ENCODE assay signal across 18 mouse cellular contexts in the genomic region with DNA sequence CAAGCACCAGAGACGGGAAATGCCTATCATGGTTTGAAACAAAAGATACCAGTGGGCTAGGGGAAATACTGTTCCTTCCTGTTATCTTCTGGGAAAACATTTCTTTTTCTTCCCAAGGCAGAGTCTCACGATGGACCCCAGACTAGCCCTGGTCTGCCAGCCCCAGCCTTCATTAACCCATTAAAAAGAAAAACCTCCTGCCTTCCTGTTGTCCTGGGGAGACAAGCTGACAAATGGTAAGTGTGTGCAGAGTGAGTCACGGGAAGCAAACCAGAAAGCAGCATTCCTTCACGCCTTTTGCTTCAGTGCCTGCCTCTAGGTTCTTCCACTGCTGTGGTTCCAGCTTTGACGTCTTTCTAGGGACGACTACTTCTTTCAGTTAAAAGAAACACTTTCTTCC. TPM values are rescaled to one million over a fixed set of nuclear protein-coding genes. Genes with fewer than 3 reads are reported as not detected.
DNase-seq lines count a peak whose midpoint lies in the region; ATAC-seq and TF ChIP-seq lines count a peak whose summit lies in the region.
"Had no signal": no experiment of that assay in that cellular context is flagged by ENCODE, and none has a peak within 500 bp of the region (broad histone marks: within the 10 kb centered on the region; RNA-seq: fewer than 3 reads in every experiment).

No protein-coding gene starts in this region.

- H3K36me3 ChIP-seq in heart, embryonic 11.5 days (ENCODE audit: control insufficient read depth, insufficient read depth, low read length): no peaks in the 10 kb centered on the region
- H3K36me3 ChIP-seq in liver, adult 2 months (ENCODE audit: control insufficient read depth, insufficient read depth, low read length): no peaks in the 10 kb centered on the region
- H3K36me3 ChIP-seq in heart, embryonic 16.5 days (ENCODE audit: control insufficient read depth, insufficient read depth): no peaks in the 10 kb centered on the region
- H3K36me3 ChIP-seq: forebrain, embryonic 12.5 days; G1E; limb, embryonic 15.5 days; neural tube, embryonic 12.5 days had no signal

- intact Hi-C loops in heart, postnatal 25 days (cut with DNase I): no loop called here

- no peak for ATAC-seq in heart, embryonic 11.5 days (replicated peaks; ENCODE audit: insufficient number of reproducible peaks, low FRiP score, low TSS enrichment)
- ATAC-seq in heart, embryonic 16.5 days (replicated peaks; ENCODE audit: extremely low read depth, insufficient read depth, low FRiP score): no peak
- ATAC-seq in megakaryocyte progenitor cell, adult 5-6 weeks (replicated peaks; ENCODE audit: poor library complexity): no peak
- ATAC-seq: hindbrain, postnatal 0 days had no signal

- H3K4me1 ChIP-seq in heart, embryonic 11.5 days (ENCODE audit: control insufficient read depth, insufficient read depth, low read length): no peaks in the 10 kb centered on the region
- peaks cover 4% of the 10 kb centered on the region for H3K4me1 ChIP-seq in liver, adult 2 months (ENCODE audit: control insufficient read depth, insufficient read depth, low read length)
- H3K4me1 ChIP-seq in heart, embryonic 16.5 days (ENCODE audit: control insufficient read depth, insufficient read depth, low read length): no peaks in the 10 kb centered on the region
- H3K4me1 ChIP-seq: forebrain, embryonic 12.5 days; limb, embryonic 15.5 days; neural tube, embryonic 12.5 days had no signal

- peak overlapping the region; percentile 73 for H3K27ac ChIP-seq in heart, embryonic 11.5 days (ENCODE audit: low read depth, low read length)
- H3K27ac ChIP-seq in liver, adult 2 months (replicated peaks; ENCODE audit: insufficient read depth, low read depth, low read length): peak overlapping the region; percentile 54
- peak overlapping the region; percentile 44 for H3K27ac ChIP-seq in heart, embryonic 16.5 days (ENCODE audit: low read length)
- H3K27ac ChIP-seq: forebrain, embryonic 12.5 days; hindbrain, postnatal 0 days; kidney, postnatal 0 days; limb, embryonic 15.5 days; neural tube, embryonic 12.5 days had no signal

- no peak overlapping the region for H3K9ac ChIP-seq in heart, embryonic 11.5 days (ENCODE audit: low read depth, low read length)
- no peak overlapping the region for H3K9ac ChIP-seq in liver, adult 2 months (ENCODE audit: low read depth, low read length)
- no peak overlapping the region for H3K9ac ChIP-seq in heart, embryonic 16.5 days (ENCODE audit: low read length)
- H3K9ac ChIP-seq: forebrain, embryonic 12.5 days; limb, embryonic 15.5 days; neural tube, embryonic 12.5 days had no signal

- no peaks in the 10 kb centered on the region for H3K79me2 ChIP-seq in liver, adult 2 months (ENCODE audit: control insufficient read depth, insufficient read depth, low read length)

- H3K4me3 ChIP-seq in heart, embryonic 11.5 days (ENCODE audit: low read depth, low read length): no peak overlapping the region
- no peak overlapping the region for H3K4me3 ChIP-seq in liver, adult 2 months (ENCODE audit: insufficient read depth, low read depth, low read length)
- H3K4me3 ChIP-seq in heart, embryonic 16.5 days (ENCODE audit: low read length): no peak overlapping the region
- H3K4me3 ChIP-seq: forebrain, embryonic 12.5 days; limb, embryonic 15.5 days; megakaryocyte, embryonic 14.5 days; neural tube, embryonic 12.5 days had no signal

- no peak for TF ChIP-seq CTCF in liver, adult 2 months (IDR thresholded peaks at IDR 0.05; ENCODE audit: low read depth, low read length)

- no peaks in the 10 kb centered on the region for H3K9me3 ChIP-seq in heart, embryonic 11.5 days (replicated peaks; ENCODE audit: control insufficient read depth, low read length)
- no peaks in the 10 kb centered on the region for H3K9me3 ChIP-seq in heart, embryonic 16.5 days (replicated peaks; ENCODE audit: control insufficient read depth, low read length)
- H3K9me3 ChIP-seq: forebrain, embryonic 12.5 days; G1E; limb, embryonic 15.5 days; megakaryocyte, embryonic 14.5 days; neural tube, embryonic 12.5 days had no signal

- TF ChIP-seq POLR2A in liver, adult 2 months (IDR thresholded peaks at IDR 0.05; ENCODE audit: extremely low read depth, insufficient read depth, low read length): no peak

- no peak for DNase-seq in heart, postnatal 25 days (ENCODE audit: low spot score)
- DNase-seq in liver, adult 2 months (ENCODE audit: extremely low read depth, low read depth, low spot score): no peak
- DNase-seq in liver (no peak), 3T3-L1 (ENCODE audit: low read depth, low spot score) (peak; percentile 42)
- DNase-seq in adrenal gland, postnatal 10 days: no peak
- DNase-seq: adrenal gland, postnatal 25 days; cerebellum, postnatal 10 days; embryo, embryonic 11 days had no signal

- 14% methylated on average over 6 of the region's 6 CpGs for WGBS in heart, embryonic 11.5 days (ENCODE audit: insufficient replicate concordance)
- WGBS in liver, adult 2 months: 65% methylated on average over 6 of the region's 6 CpGs
- 24% methylated on average over 6 of the region's 6 CpGs for WGBS in heart, embryonic 16.5 days

- no peaks in the 10 kb centered on the region for H3K27me3 ChIP-seq in heart, embryonic 11.5 days (ENCODE audit: control insufficient read depth, insufficient read depth, low read length)
- no peaks in the 10 kb centered on the region for H3K27me3 ChIP-seq in liver, adult 2 months (ENCODE audit: control insufficient read depth, insufficient read depth, low read length)
- H3K27me3 ChIP-seq in heart, embryonic 16.5 days (ENCODE audit: control insufficient read depth, insufficient read depth, low read length): no peaks in the 10 kb centered on the region
- H3K27me3 ChIP-seq: forebrain, embryonic 12.5 days; limb, embryonic 15.5 days; neural tube, embryonic 12.5 days had no signal

- H3K4me2 ChIP-seq in heart, embryonic 11.5 days: no peak overlapping the region
- H3K4me2 ChIP-seq in heart, embryonic 16.5 days (ENCODE audit: low read depth, low read length): no peak overlapping the region
- H3K4me2 ChIP-seq: forebrain, embryonic 12.5 days; limb, embryonic 15.5 days; neural tube, embryonic 12.5 days had no signal

RNA-seq across cellular contexts. Expression of a gene that starts 56.3 kb away (rescaled TPM):
- 30.1 and 31.5 TPM in 2 replicates for polyA plus RNA-seq in heart, embryonic 11.5 days (2014; fragmentation: Nextera tagmentation; extraction: Ambion mirVana)
- 10 to 100 TPM; 14.9 to 15.6 TPM for total RNA-seq in heart, postnatal 25 days (2021)
- 7.1 and 7.9 TPM in 2 replicates for total RNA-seq in liver, adult 2 months (2014; rRNA removed)
- 6.0 and 6.4 TPM in 2 replicates for polyA plus RNA-seq in liver, adult 2 months (2012; rRNA removed)
- polyA plus RNA-seq in heart, embryonic 16.5 days (2015; fragmentation: Nextera tagmentation; extraction: Ambion mirVana): 30.0 and 30.1 TPM in 2 replicates
- total RNA-seq in adrenal gland, postnatal 10 days (2021): 10 to 100 TPM; 19.4 to 23.0 TPM
- 15.6 and 17.4 TPM in 2 replicates for total RNA-seq in megakaryocyte progenitor cell, adult 5-6 weeks (2015)
- 17.4 and 19.9 TPM in 2 replicates for total RNA-seq in megakaryocyte progenitor cell, adult 5-6 weeks (2017)

RNA-seq across cellular contexts. Expression of a gene that starts 56.5 kb away (rescaled TPM):
- 1.7 and 2.0 TPM in 2 replicates for polyA plus RNA-seq in heart, embryonic 11.5 days (2014; fragmentation: Nextera tagmentation; extraction: Ambion mirVana)
- total RNA-seq in heart, postnatal 25 days (2021): 1 to 10 TPM; 2.1 to 3.0 TPM
- total RNA-seq in liver, adult 2 months (2014; rRNA removed): 0.20 TPM in 1 of 2 replicates, not detected in the other
- polyA plus RNA-seq in liver, adult 2 months (2012; rRNA removed): 0.16 and 0.17 TPM in 2 replicates
- 2.2 and 2.5 TPM in 2 replicates for polyA plus RNA-seq in heart, embryonic 16.5 days (2015; fragmentation: Nextera tagmentation; extraction: Ambion mirVana)
- 1 to 10 TPM; 2.8 to 2.9 TPM for total RNA-seq in adrenal gland, postnatal 10 days (2021)
- 0.17 TPM in 1 of 2 replicates, not detected in the other for total RNA-seq in megakaryocyte progenitor cell, adult 5-6 weeks (2015)
- total RNA-seq in megakaryocyte progenitor cell, adult 5-6 weeks (2017): 0.42 TPM in 1 of 2 replicates, not detected in the other
- total RNA-seq: hindbrain, postnatal 0 days had no signal
